Mouse (Mus musculus) heart, postnatal 25 days (tissue): ENCODE data around the gene Mybphl. TPM values are rescaled to one million over a fixed set of nuclear protein-coding genes. Genes with fewer than 3 reads are reported as not detected.

Experiments
- DNase-seq: peaks from one replicate; pipeline ENCODE4 v3.0.0; 2022; ENCODE audit warnings: low spot score
- intact Hi-C: fragments of 180-260 bp; cut with DNase I; formaldehyde crosslinking; loops from one replicate; pipeline ENCODE4 v1.15.1; 2025
- total RNA-seq, 2 experiments: library from RNA; stranded (reverse); gene quantifications; 2 replicates each; pipeline ENCODE4 v1.2.3; 2021

The Mybphl gene
- total RNA-seq, 2 experiments from 2014 or later: 58.9 to 60.3 TPM

DNA sequence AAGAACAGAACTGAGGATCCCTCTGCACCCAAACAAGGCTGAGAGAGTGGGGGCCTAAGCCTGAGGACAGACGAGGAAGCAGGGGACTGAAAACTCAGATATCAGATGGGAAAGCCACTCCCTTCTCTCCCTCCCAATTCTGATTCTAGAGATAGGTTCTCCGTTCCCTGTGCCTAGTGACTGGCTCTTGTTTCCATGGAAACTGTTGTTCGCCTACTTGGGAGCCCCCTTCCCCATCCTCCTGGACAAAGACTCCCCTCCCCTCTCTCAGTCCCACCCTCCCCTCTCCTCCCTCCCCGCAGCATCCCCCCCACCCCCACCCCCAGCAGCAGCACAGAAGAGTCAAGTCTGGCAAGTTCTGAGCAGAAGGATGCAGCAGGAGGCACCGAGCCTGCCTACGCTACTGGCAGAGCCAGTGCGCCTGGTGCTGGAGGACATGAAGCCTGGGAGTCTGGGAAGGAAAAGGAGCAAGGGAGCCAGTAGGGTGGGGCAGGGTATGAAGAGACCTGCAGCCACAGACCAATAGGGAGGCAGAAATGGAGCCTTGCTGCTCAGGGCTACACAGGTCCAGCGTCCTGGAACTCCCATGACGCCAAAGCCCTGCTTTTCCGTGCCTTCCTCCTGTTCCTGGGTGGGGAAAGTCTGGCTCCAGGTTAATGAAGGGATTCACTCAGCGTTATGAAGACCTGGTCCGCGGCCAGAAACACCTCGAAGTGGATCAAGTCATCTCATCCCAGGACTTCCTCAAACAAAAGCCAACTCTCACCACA, 41.0 kb downstream of the Mybphl start:
- no peak for DNase-seq
- intact Hi-C loops: loop anchor here (10.0 kb wide), 1 partner anchor 359 kb away; no protein-coding TSS in a partner anchor

- intact Hi-C loops: loop anchor here (10.0 kb wide), 1 partner anchor 358 kb away; no protein-coding TSS in a partner anchor
- DNase-seq: no peak
Measured at GRCm38 (mm10) chr3:108406306-108406885, 41.7 kb downstream of the Mybphl start.

DNA sequence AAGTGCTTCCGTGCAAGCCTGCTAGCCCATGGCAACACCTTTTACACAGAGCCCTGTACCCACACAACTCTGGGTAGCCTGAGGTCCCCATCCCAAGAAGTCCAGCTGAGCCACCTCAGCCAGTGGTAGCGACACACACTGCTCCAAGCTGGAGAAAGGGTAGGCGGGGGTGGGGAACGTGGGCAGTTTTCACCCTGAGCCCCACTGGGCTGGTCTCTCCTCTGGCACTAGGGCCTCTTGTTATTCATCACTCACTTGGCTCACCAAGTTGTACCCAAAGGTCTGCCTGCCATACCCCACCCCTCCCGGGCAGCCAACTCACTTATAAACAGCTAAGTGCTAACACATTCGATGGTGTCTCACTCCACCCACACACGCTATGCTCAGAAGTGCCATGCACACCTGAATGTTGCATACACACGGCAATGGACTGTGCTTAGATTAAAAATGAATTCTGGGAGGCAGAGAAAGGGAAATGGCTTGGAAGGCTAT, 43.9 kb downstream of the Mybphl start:
- intact Hi-C loops: loop anchor here (10.0 kb wide), 1 partner anchor 356 kb away; no protein-coding TSS in a partner anchor

GRCm38 (mm10) chr3:108409656-108410358, 45.1 kb downstream of the Mybphl start:
- DNase-seq: no peak
- intact Hi-C loops: loop anchor here (10.0 kb wide), 1 partner anchor 355 kb away; no protein-coding TSS in a partner anchor

More for the DNA sequence above, 43.9 kb downstream of the Mybphl start:
- no peak for DNase-seq

- intact Hi-C loops: no loop called here
Measured at GRCm38 (mm10) chr3:108410359-108410714, 45.6 kb downstream of the Mybphl start.

DNA sequence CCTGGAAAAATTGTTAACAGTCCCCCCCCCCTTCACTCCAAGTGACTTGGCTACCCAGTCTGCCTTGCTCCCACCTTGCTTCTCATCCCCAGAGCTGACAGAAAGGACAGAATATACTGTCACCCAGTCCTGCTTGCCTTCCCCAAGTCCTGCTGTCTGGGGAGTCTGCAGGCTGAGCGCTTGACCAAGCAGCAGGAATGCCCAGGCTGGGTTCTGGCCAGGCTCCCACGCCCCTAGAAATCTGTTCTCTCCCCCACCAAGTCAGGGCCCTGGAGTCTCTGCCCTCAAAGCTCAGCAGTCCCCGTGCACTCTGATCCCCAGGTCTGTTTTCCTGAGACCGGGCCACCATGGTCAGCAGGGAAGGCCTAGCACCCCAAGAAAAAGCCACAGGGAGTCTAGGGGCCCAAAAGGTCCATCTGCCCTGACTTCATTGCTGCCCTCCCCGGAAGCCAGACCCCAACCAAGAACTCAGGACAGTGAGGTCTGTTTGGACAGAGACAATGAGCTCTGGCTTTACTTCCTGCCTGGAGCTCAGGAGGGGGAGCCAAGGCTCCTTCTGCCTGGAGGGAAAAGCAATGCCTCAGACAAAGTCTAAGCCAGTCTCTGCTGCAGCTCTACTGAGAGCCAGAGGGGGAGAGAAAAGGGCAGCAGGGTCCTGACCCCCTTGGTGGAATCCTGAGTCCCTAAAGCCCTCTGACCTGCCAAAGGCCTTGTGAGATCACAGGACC, 46.5 kb downstream of the Mybphl start:
- intact Hi-C loops: no loop called here
- no peak for DNase-seq

More at GRCm38 (mm10) chr3:108410359-108410714, 45.6 kb downstream of the Mybphl start:
- no peak for DNase-seq

GRCm38 (mm10) chr3:108411754-108412121, 47.0 kb downstream of the Mybphl start:
- intact Hi-C loops: no loop called here
- peak; percentile 23 for DNase-seq

DNA sequence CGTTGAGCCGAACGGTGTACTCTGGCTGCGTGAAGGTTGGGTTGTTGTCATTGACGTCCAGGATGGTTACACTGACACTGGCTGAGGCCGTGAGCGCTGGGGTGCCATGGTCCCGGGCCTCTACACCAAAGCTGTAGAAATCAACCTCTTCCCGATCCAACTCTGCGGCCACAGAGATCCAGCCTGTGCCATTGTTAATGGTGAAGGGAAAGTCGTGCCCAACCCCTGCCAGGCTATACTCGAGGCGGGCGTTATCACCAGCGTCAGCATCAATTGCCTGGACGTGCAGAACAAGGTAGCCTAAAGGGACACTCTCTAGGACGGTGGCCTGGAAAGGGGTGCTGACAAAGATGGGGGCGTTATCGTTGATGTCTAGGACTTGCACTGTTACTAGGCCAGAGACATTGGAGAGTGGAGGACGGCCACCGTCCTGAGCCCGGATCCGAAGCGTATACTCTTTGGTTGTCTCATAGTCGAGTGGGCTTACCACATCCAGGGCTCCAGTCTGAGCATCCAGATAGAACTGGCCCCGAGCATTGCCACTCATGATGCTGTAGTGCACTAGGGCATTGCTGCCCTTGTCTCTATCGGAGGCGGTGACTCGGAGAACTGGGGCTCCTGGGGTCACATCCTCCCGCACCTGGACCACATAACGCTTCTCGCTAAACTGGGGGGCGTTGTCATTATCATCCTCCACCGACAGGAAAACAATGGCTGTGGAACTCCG, 49.1 kb downstream of the Mybphl start:
- no peak for DNase-seq
- intact Hi-C loops: no loop called here

GRCm38 (mm10) chr3:108414857-108415830, 50.4 kb downstream of the Mybphl start, which contains the start of gene Celsr2:
TSS of gene Celsr2 (minus strand) at chr3:108415552.
- DNase-seq: no peak
- intact Hi-C loops: no loop called here

DNA sequence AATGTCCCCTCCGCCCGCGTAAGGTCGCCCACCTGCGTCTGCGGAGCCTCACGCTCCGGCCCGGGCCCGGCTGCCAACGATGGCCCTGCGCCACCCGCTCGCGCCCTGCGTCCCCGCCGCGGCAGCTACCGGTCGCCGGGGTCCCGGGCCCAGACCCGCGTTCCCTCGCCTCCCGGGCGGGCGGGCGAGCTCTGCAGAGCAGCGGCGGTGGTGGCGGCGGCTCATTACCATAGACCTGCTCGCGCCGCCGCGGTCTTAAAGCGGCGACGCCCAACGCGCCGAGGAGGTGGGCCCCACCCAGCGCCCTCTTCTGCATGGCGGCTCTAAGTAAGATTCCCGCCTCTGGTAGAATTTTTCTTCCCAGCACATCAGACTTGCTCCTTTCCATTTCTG, 51.1 kb downstream of the Mybphl start:
- peak; percentile 35 for DNase-seq
- intact Hi-C loops: no loop called here

GRCm38 (mm10) chr3:108423006-108423405, 58.3 kb downstream of the Mybphl start:
- intact Hi-C loops: no loop called here
- no peak for DNase-seq

- intact Hi-C loops: no loop called here
- DNase-seq: no peak
Measured at GRCm38 (mm10) chr3:108423844-108424801, 59.4 kb downstream of the Mybphl start.

DNA sequence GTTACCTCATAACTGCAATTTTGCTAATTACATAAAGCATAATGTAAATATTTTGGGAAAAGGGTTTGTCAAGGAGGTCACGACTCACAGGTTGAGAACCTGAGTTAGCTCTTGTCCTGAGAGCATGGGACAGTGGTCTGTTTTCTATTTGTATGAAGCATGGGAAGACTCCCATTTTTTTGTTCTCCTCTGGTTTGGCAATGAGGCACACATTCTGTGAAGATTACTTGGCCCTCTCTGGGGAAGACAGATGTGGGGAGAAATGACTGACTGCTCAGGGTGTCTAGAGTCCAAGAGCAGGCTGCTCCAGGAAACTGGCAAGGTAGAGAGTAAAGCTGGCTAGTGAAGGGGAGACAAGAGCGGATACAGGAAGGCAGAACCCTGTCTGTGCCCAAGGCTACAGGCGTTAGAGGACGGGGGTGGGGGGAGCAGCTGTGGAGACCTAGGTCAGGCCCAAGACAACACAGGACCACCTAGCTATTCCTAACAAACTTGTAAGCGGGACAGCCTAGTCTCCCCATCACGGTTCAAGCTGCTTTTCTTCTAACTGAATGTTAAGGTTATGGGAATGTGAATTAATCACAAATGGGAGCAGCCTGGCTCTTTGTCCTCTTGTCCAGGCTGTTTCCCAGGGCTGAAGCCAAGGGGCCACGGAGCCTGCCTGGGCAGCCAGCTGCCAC, 60.4 kb downstream of the Mybphl start:
- intact Hi-C loops: no loop called here
- no peak for DNase-seq

DNA sequence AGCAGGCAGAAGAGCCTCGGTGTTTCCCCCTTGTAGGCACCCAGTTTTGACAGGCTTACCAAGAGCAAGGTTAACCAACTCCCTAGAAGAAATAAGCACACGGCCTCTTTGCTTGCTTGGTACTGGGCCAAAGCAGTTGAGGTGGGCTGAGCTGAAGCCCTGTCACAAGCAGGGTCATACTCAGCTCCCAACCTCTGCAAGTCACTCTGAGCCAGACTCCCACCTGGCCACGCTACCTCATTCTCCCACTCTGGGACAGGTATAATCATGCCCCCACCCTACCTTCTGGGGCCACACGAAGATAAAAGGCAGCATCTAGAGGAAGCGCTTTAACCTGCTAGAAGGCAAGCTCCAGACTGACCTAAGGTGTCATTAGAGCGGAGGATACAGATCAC, 60.9 kb downstream of the Mybphl start:
- intact Hi-C loops: no loop called here
- no peak for DNase-seq
